Mouse (Mus musculus) thymus, postnatal 4 days (tissue): ENCODE measurements around the gene Med18.
"Not testable (repeated sequence)": the region's sequence is repeated elsewhere in the genome, so short reads cannot be mapped to it uniquely, and the experiment has no call there.

ENCODE experiments used
- DNase-seq: peaks from one replicate; pipeline ENCODE4 v3.0.0; 2021

The Med18 gene

DNA sequence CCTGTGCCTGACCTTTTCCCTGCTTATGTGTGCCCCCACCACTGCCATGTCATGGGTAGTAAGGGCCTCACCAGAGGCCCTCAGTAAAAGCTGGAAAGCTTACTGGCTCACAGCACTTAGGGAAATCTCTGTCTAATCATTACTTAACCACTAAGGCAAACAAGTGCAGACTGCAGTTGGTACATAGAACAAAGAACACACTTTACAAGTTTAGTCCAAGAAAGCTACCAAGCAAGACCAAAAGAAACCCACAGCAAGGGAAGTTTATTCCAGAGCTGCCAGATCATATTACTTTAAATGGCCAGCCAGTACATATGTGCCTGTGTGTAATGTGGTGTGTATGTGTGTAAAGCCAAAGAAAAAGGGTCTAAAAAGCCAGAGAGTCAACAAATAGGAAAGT lies 47.8 kb downstream of the Med18 start:
- no peak for DNase-seq

DNA sequence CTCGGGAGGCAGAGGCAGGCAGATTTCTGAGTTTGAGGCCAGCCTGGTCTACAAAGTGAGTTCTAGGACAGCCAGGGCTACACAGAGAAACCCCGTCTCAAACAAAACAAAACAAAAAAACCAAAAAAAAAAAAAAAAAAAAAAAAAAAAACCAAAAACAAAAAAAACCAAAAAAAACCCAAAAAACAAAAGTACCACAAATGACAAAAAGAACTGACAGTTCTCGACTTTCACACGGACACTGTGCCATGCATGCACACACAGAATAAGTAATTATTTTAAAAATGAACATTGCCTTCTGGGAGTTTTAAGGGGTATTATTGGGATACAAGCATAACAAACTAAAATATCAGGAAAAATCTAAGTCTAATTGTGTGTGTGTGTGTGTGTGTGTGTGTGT lies 50.5 kb downstream of the Med18 start:
- not testable (repeated sequence) for DNase-seq

DNA sequence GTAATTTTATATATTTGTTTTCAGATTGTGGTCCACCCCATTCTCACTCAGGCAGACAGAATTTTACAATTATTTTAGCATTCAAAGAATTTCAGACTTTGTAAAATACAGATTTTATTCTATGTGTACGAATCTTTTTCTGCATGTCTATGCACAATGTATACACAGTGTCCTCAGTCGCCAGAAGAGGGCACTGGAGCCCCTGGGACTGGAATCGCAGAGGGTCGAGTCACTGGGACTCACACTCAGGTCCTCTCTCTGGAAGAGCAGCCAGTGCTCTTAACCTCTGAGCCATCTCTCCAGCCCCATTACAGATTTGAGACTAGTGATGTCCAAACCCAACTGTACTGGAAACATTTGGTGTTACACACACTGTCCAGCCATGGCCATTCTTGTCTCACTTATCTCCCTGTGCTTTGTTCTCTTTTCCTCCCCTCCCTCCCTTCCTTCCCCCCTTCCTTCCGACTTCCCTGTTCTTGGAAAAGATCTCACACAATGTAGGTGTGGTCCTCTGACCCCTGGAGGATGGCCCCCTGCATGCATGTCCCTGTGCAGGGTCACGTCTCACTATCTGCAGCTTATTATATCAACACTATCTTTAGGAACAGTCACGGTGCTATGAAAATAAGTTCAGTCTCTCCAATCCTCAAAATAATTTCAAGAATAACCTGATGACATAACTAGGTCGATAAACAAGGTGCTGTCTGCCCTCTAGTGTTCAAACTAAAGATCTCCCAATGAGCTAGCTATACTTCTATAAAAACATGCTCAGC lies 52.2 kb downstream of the Med18 start:
- DNase-seq: peak; percentile 71

DNA sequence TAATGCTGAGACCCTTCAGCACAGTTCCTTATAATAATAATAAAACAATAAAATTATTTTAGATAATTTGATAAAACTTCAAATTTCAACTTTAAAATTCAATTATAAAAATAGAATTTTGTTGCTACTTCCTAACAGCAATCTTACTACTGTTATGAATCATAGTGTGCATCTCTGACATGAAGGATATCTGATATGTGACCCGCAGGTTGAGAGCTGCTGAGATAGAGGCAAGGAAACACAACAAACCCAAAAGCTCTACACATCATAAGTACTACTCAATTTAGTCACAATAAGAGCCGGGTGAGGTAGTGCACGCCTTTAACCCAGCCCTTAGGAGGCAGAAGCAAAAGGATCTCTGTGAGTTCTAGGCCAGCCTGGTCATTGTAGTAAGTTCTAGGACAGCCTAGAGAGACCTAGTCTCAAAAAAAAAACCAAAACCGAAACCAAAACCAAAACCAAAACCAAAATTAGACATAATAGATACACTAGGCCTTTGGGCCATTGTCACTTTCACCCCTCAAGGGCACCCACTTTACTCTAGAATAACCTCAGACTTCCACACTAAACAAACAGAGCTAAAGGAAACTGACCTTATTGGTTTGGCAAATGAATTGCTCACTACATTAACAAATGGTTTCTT lies 54.0 kb downstream of the Med18 start:
- no peak for DNase-seq
